Mouse (Mus musculus) hindbrain, embryonic 16.5 days (tissue): ENCODE data around the gene Casz1. TPM values are rescaled to one million over a fixed set of nuclear protein-coding genes. Genes with fewer than 3 reads are reported as not detected.

Experiments used
- ATAC-seq: fragments of 200-750 bp; cut with Nextera tagmentation; 2 replicates; pipeline ENCODE4 v1.8.0; 2017; ENCODE audit warnings: moderate TSS enrichment, moderate library complexity
- H3K27ac ChIP-seq: fragments of 300-500 bp; sonication (generic); 2 replicates; pipeline ENCODE4 v1.5.1; 2014; ENCODE audit warnings: low read depth, mild to moderate bottlenecking, control low read depth, low read length, moderate library complexity
- H3K27me3 ChIP-seq: fragments of 300-500 bp; sonication (generic); replicated peaks from 2 replicates; pipeline ENCODE4 v1.6.1; 2014; ENCODE audit warnings: low read length; ENCODE audit not compliant: control insufficient read depth, insufficient read depth
- H3K36me3 ChIP-seq: fragments of 300-500 bp; sonication (generic); 2 replicates; pipeline ENCODE4 v1.6.1; 2014; ENCODE audit warnings: mild to moderate bottlenecking, low read length, moderate library complexity, mixed read lengths; ENCODE audit not compliant: control insufficient read depth, insufficient read depth
- H3K4me1 ChIP-seq: fragments of 300-500 bp; sonication (generic); 2 replicates; pipeline ENCODE4 v1.6.1; 2014; ENCODE audit warnings: low read depth, low read length; ENCODE audit not compliant: control insufficient read depth, insufficient read depth
- H3K4me2 ChIP-seq: fragments of 300-500 bp; sonication (generic); 2 replicates; pipeline ENCODE4 v1.6.1; 2014; ENCODE audit warnings: mild to moderate bottlenecking, low read length, control low read depth, moderate library complexity
- H3K4me3 ChIP-seq: fragments of 300-500 bp; sonication (generic); 2 replicates; pipeline ENCODE4 v1.5.1; 2014; ENCODE audit warnings: mild to moderate bottlenecking, low read length, control low read depth, moderate library complexity
- H3K9ac ChIP-seq: fragments of 300-500 bp; sonication (generic); 2 replicates; pipeline ENCODE4 v1.6.1; 2014; ENCODE audit warnings: low read depth, mild to moderate bottlenecking, control low read depth, low read length, moderate library complexity
- H3K9me3 ChIP-seq: fragments of 300-500 bp; sonication (generic); 2 replicates; pipeline ENCODE4 v1.6.1; 2014; ENCODE audit warnings: mild to moderate bottlenecking, low read length, moderate library complexity; ENCODE audit not compliant: control insufficient read depth
- WGBS: fragments of 180-500 bp; shearing (Covaris S2); extraction: QIAGEN DNeasy Blood & Tissue Kit; methylation state at CpG from one replicate; pipeline ENCODE4 v1.1.7; 2014; 5-methylcytosine and 5-hydroxymethylcytosine counted together
- polyA plus RNA-seq: library from polyadenylated mRNA; unstranded; fragments of >200 nt; fragmentation: Nextera tagmentation; extraction: Ambion mirVana; gene quantifications from 2 replicates; pipeline ENCODE4 v1.2.1, GENCODE M21; 2015

Casz1 gene
- polyA plus RNA-seq, 1 experiment from 2014 or later: 4.4 TPM

DNA sequence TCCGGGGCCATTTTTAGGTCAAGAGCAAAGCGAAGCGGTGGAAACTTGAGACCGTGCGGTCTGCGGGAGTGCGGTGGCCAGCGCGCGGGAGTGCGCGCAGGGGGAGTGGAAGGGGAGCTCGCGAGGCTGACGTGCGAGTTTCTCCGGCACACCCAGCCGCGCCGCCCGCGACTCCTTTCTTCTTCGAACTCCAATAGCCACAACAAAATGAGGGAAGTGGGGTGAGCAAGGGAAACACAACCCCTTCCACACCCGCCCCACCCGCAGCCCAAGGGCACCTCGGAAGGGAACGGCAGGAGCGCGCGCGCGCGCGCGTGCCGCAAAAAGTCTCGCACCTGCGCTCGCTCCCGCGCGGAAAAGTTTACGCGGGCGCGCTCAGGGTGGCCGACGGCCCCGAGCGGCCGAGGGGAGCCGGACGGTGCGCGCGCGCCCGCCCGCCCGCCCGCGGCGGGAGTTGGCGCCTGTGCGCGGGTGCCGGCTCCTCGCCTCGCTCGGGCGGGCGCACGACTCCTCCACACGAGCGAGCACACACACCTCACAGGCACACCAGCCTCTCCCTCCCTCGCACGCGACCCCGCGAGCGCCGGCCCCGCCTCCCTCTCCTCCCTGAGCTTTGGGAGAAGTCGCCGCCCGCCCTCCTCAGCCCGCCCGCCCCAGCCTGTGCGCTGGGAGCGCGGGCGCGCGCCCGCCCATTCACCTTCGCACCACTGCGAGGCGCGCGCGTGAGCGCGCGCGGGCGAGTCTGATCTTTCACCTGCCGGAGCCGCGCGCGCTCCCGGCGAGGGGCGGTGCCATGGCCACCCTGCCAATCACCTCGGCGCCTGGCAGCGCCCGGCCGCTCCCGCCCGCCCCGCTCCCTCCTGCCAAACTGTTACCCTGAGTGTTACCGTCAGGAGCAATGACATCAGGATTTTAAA lies 96.3 kb downstream of the Casz1 start:
- Histone ChIP-seq H3K4me2 (peak overlapping the region; percentile 100), H3K9me3 (no peaks in the 10 kb centered on the region), H3K27ac (peak overlapping the region; percentile 24), H3K36me3 (no peaks in the 10 kb centered on the region), H3K27me3 (peaks cover 43% of the 10 kb centered on the region), H3K9ac (peak overlapping the region; percentile 62), H3K4me3 (peak overlapping the region; percentile 73), H3K4me1 (peaks cover 6% of the 10 kb centered on the region)
- WGBS: under 1% methylated on average over 71 of the region's 123 CpGs
- ATAC-seq: peak; percentile 81

DNA sequence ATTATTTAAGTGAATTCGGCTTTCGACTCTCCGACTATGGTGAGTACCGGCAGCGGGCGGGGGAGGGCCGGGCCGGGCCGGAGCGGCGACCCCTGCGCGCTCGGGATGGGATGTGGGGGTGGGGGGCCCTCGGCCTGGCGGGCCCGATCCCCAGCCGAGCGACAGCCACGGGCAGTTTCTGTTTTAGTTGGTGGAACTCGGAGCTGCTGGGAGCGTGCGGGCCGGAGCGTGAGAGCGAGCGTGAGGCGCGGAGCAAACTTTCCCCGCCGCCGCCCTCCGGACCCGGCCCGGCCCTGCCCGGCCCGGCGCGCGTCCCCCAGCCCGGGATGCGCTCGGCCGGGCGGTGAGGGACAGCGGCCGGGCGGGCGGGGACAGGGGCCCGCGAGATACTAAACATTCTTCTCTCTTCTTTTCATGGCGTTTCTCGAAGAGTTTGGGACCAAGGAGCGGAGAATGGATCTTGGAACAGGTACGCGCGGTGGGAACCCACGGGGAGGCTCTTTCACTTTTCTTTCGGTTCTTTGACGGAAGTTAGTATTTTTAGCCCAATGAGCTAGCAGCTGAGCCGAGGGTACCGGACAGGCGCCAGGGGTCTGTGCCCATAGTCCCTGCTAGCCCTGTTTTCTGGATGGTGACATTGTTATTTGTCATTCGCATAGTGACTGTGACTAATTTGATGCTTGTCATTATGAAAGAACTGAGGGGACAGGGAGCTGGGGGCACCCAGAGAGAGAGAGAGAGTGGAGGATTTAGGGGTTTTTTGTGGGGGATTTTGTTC lies 97.2 kb downstream of the Casz1 start:
- H3K27ac ChIP-seq: no peak overlapping the region
- peaks cover 41% of the 10 kb centered on the region for H3K27me3 ChIP-seq
- peak overlapping the region; percentile 73 for H3K4me3 ChIP-seq
- ATAC-seq: no peak
- WGBS: under 1% methylated on average over 54 of the region's 64 CpGs
- no peaks in the 10 kb centered on the region for H3K9me3 ChIP-seq
- H3K4me2 ChIP-seq: peak overlapping the region; percentile 100
- H3K9ac ChIP-seq: peak overlapping the region; percentile 62
- no peaks in the 10 kb centered on the region for H3K36me3 ChIP-seq
- peaks cover 6% of the 10 kb centered on the region for H3K4me1 ChIP-seq

DNA sequence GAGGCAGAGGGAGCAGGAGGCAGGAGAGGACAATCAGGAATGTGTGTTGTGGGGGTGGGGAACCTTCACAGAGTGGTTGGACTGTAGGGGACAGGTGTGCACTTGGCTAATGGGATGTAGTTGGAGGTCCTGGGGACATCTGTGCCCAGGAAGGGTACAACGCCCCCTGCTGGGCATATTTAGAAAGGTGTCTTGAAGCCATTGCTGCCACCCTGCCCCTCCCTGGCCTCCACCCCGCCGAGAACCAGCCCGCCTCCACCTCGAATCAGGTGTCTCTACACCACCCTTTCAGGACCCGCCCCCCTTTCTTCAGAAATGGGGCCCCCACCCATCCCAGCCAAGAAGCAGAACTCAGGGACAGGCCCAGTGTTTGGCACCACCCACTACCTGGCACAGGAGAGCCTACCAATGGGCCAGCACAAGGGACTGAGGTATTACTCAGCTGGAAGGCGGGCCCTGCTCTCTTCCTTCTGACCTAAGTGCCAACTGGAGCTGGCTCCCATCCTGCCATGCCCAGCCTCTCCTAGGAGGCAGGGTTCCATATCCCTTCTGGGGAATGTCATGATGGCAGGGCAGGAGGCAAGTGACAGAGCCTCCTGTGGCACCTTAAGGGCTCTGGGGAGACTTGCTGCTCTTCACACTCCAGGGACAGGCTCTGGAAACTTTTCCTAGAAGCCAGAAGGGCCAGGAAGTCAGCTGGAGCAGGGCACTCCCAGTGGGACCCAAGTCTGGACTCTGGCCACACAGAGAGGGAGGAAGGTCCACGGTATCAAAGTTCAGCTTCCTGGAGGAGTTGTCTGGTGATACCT lies 98.9 kb downstream of the Casz1 start:
- H3K36me3 ChIP-seq: no peaks in the 10 kb centered on the region
- no peak for ATAC-seq
- H3K4me2 ChIP-seq: no peak overlapping the region
- no peak overlapping the region for H3K27ac ChIP-seq
- no peaks in the 10 kb centered on the region for H3K9me3 ChIP-seq
- no peak overlapping the region for H3K4me3 ChIP-seq
- peaks cover 32% of the 10 kb centered on the region for H3K27me3 ChIP-seq
- peaks cover 6% of the 10 kb centered on the region for H3K4me1 ChIP-seq
- H3K9ac ChIP-seq: no peak overlapping the region
- 23% methylated on average over 8 of the region's 8 CpGs for WGBS

DNA sequence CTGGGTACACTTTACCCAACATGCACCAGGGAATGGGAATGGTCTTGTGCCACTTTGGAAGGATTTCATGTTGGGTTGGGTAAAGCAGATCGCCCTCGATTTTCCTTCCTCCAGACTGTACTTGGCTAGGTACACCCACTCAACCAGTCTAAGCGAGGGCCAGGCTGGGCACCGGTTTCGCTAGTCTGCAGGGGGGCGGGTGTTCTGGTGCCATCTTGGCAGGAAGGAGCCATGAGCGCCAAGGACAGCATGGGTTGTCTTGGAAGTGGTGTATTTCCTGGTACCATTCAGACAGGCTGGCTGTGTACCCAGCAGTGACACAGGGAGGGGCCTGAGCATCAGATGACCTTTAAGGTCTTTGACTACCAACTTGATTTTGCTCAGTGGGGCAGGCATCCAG lies 101.1 kb downstream of the Casz1 start:
- H3K4me1 ChIP-seq: peaks cover 11% of the 10 kb centered on the region

DNA sequence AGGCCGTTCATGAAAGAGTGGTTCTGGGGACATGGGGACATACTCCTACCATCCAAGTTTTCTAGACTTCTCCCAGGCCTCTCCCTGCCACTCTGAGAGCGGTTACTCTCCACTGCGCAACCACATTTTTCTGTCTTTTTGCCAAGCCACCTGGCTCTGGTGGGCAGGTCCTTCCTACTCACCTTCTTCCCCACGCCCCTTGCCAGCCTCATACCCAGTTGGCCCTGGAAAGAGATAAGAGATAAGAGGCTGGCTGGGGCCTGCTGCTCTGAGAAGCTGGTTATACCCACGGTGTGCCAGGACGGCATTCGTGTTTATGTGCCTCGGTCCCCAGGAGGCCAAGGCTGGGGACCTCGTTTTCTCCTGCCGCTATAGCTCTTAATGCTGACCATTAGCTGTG lies 102.6 kb downstream of the Casz1 start:
- no peak for ATAC-seq
- peaks cover 5% of the 10 kb centered on the region for H3K4me1 ChIP-seq
- WGBS: 86% methylated on average over 10 of the region's 10 CpGs
- no peak overlapping the region for H3K4me2 ChIP-seq
- H3K27ac ChIP-seq: no peak overlapping the region
- no peak overlapping the region for H3K4me3 ChIP-seq
- no peaks in the 10 kb centered on the region for H3K9me3 ChIP-seq
- H3K36me3 ChIP-seq: no peaks in the 10 kb centered on the region
- H3K27me3 ChIP-seq: peaks cover 19% of the 10 kb centered on the region
- H3K9ac ChIP-seq: no peak overlapping the region

More for the DNA sequence above, 101.1 kb downstream of the Casz1 start:
- Histone ChIP-seq H3K27ac (no peak overlapping the region), H3K36me3 (no peaks in the 10 kb centered on the region), H3K9ac (no peak overlapping the region), H3K4me2 (no peak overlapping the region), H3K4me3 (no peak overlapping the region), H3K9me3 (no peaks in the 10 kb centered on the region), H3K27me3 (peaks cover 19% of the 10 kb centered on the region)
- 98% methylated on average over 7 of the region's 7 CpGs for WGBS
- no peak for ATAC-seq

DNA sequence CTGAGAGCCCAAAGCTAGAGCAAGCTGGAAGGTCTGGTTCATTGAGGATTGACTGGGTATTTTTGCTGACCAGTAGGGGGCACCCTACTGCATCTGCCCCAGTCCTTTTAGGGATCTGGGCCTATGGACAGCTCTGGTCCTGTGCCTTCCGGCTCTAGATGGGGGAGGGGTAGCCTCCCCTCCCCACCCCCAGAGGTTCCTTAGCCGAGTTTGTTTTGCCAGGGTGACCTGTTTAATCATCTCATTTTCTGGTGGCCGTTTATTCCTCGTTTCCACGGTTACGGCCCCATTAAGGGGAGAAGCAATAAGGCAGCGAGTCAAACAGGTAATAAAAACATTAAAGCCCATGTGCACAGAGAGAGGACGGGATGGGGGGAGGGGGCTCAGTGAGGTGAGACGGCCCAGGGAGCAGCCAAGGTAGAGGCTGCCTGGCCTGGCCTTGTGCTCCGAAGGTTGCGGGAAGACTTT lies 104.0 kb downstream of the Casz1 start:
- Histone ChIP-seq H3K27ac (no peak overlapping the region), H3K4me3 (no peak overlapping the region), H3K4me2 (no peak overlapping the region), H3K9ac (no peak overlapping the region), H3K9me3 (no peaks in the 10 kb centered on the region), H3K36me3 (no peaks in the 10 kb centered on the region), H3K4me1 (peaks cover 6% of the 10 kb centered on the region; the same call in 1 of the 2 replicates), H3K27me3 (peaks cover 6% of the 10 kb centered on the region)
- WGBS: 51% methylated on average over 11 of the region's 11 CpGs
- ATAC-seq: no peak

DNA sequence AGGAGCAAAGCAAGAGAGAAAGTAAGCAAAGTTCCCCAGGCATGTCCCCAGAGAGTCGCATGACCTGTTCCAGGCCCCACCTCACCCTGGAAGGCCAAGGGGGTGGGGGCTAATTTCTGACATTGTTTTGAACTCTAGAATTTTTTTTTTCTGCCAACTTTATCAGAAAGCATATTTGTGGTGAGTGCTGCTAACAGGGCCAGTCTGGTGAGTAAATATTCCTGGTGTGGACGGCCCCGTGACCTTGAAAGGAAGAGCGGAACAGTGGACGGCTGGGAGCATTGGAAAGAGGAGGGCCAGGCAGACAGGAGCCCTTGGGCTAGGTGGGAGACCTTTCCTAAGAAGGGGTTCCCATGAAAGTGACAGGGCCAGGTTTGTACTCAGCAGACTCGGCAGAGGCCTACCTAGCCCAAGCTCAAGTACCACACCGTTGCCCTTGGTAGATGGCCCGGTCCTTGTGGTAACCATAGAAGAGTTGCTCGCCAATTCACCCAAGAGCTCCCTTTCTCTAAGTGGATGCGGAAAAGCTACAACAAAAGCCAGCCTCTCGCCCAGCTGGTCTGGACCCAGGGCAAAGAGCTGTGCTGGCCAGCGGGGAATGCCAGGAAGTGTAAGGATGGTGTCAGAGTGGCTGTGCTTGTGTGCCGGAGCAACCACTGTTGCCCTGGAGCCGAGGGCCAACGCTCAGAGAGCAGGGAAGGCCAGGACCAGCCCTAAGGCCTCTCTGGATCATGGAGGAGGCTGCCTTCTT lies 104.7 kb downstream of the Casz1 start:
- Histone ChIP-seq H3K27ac (no peak overlapping the region), H3K4me2 (no peak overlapping the region), H3K27me3 (peaks cover 7% of the 10 kb centered on the region), H3K36me3 (no peaks in the 10 kb centered on the region), H3K9me3 (no peaks in the 10 kb centered on the region), H3K4me3 (no peak overlapping the region), H3K4me1 (peaks cover 6% of the 10 kb centered on the region; the same call in 1 of the 2 replicates), H3K9ac (no peak overlapping the region)
- no peak for ATAC-seq
- 71% methylated on average over 15 of the region's 15 CpGs for WGBS

DNA sequence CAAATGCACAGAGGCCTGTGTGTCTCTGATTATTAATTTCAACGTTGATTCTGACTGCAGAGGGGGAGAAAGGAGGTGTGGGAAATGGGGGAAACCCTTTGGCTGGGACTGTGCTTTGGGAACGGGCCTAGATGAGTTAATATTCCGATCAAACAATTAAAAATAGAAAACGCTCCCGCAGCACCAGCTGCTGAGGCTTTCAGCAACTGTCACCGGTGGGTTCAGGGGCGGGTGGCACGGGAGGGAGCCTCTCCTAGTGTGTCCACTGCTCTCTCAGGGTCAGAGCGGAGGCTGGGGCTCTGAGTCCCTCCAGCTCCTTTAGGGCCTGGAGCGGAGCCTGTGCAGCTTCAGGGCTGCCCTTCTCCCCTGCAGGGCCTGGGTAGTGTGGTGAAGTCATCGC lies 105.3 kb downstream of the Casz1 start:
- no peaks in the 10 kb centered on the region for H3K9me3 ChIP-seq
- H3K4me2 ChIP-seq: no peak overlapping the region
- H3K4me1 ChIP-seq: peaks cover 6% of the 10 kb centered on the region; the same call in 1 of the 2 replicates
- no peak for ATAC-seq
- H3K27ac ChIP-seq: no peak overlapping the region
- H3K4me3 ChIP-seq: no peak overlapping the region
- 48% methylated on average over 11 of the region's 11 CpGs for WGBS
- H3K36me3 ChIP-seq: no peaks in the 10 kb centered on the region
- no peak overlapping the region for H3K9ac ChIP-seq
- H3K27me3 ChIP-seq: peaks cover 9% of the 10 kb centered on the region
